Mouse (Mus musculus): Measurements from ENCODE around the gene Serpina1e. TPM values are rescaled to one million over a fixed set of nuclear protein-coding genes. Genes with fewer than 3 reads are reported as not detected.
"Not testable (repeated sequence)": the region's sequence is repeated elsewhere in the genome, so short reads cannot be mapped to it uniquely, and the experiment has no call there.

The Serpina1e gene
- polyA plus RNA-seq, 1 experiment from 2014 or later = not detected

GRCm38 (mm10) chr12:103971080-103971479 lies 12.3 kb upstream of the Serpina1e start:
- no peak for ATAC-seq (replicated peaks; ENCODE audit: low FRiP score)
- 88% methylated on average over 4 of the region's 4 CpGs for WGBS

DNA sequence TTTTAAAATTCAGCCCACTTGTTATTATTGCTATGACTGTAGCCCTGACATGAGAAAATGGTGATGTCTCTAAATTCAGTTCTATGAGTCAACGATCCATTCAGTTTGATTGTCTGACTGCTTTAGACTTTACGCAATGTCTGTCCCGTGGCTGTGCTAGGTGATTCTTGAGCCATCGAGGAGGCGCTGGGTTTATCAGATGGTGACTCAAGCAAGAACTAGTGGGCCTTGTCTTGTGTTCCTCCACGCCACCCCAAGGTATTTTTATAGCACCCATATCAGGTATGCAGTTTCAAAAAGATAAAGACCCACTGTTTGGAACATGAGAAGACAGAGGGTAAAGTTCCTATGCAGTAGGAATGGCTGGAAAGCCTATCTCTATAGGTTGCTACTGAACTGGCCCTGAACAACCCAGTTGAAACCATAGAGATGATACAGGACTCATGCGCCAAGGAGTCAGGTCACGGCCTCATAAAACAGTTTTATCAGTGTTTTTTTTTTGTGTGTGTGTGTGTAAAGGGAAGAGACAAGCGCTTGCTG lies 10.9 kb upstream of the Serpina1e start:
- DNase-seq (ENCODE audit: low spot score) (no peak), ATAC-seq (replicated peaks; ENCODE audit: low FRiP score) (no peak)
- no peak overlapping the region for H3K27ac ChIP-seq (ENCODE audit: low read depth, low read length)
- H3K36me3 ChIP-seq (ENCODE audit: control insufficient read depth, insufficient read depth, low read length) = no peaks in the 10 kb centered on the region
- no peaks in the 10 kb centered on the region for H3K27me3 ChIP-seq (ENCODE audit: control insufficient read depth, insufficient read depth, low read length)
- no peak overlapping the region for H3K9ac ChIP-seq (ENCODE audit: low read length)
- no peak overlapping the region for H3K4me2 ChIP-seq (ENCODE audit: low read depth, low read length, severe bottlenecking)
- WGBS = 92% methylated on average over 9 of the region's 9 CpGs
- H3K4me1 ChIP-seq (replicated peaks; ENCODE audit: control insufficient read depth, insufficient read depth, low read length) = no peaks in the 10 kb centered on the region
- no peak overlapping the region for H3K4me3 ChIP-seq (ENCODE audit: low read depth, low read length)
- H3K9me3 ChIP-seq (ENCODE audit: control insufficient read depth, low read length) = no peaks in the 10 kb centered on the region; the same call in 1 of the 2 replicates

More at GRCm38 (mm10) chr12:103971080-103971479, 12.3 kb upstream of the Serpina1e start:
- Histone ChIP-seq H3K9me3 (ENCODE audit: control insufficient read depth, low read length) (no peaks in the 10 kb centered on the region; the same call in 1 of the 2 replicates), H3K36me3 (ENCODE audit: control insufficient read depth, insufficient read depth, low read length) (no peaks in the 10 kb centered on the region), H3K4me1 (replicated peaks; ENCODE audit: control insufficient read depth, insufficient read depth, low read length) (no peaks in the 10 kb centered on the region), H3K27ac (ENCODE audit: low read depth, low read length) (no peak overlapping the region), H3K27me3 (ENCODE audit: control insufficient read depth, insufficient read depth, low read length) (no peaks in the 10 kb centered on the region), H3K9ac (ENCODE audit: low read length) (no peak overlapping the region), H3K4me3 (ENCODE audit: low read depth, low read length) (no peak overlapping the region), H3K4me2 (ENCODE audit: low read depth, low read length, severe bottlenecking) (no peak overlapping the region)
- no peak for DNase-seq (ENCODE audit: low spot score)

GRCm38 (mm10) chr12:103966761-103967160 lies 8.0 kb upstream of the Serpina1e start:
- no peaks in the 10 kb centered on the region for H3K4me1 ChIP-seq (replicated peaks; ENCODE audit: control insufficient read depth, insufficient read depth, low read length)
- WGBS = 72% methylated on average over 3 of the region's 3 CpGs
- H3K27me3 ChIP-seq (ENCODE audit: control insufficient read depth, insufficient read depth, low read length) = no peaks in the 10 kb centered on the region
- no peak overlapping the region for H3K27ac ChIP-seq (ENCODE audit: low read depth, low read length)
- no peak overlapping the region for H3K4me3 ChIP-seq (ENCODE audit: low read depth, low read length)
- no peaks in the 10 kb centered on the region for H3K36me3 ChIP-seq (ENCODE audit: control insufficient read depth, insufficient read depth, low read length)
- no peaks in the 10 kb centered on the region; the same call in 1 of the 2 replicates for H3K9me3 ChIP-seq (ENCODE audit: control insufficient read depth, low read length)
- no peak for ATAC-seq (replicated peaks; ENCODE audit: low FRiP score)
- no peak overlapping the region for H3K9ac ChIP-seq (ENCODE audit: low read length)
- no peak overlapping the region for H3K4me2 ChIP-seq (ENCODE audit: low read depth, low read length, severe bottlenecking)
- no peak for DNase-seq (ENCODE audit: low spot score)

DNA sequence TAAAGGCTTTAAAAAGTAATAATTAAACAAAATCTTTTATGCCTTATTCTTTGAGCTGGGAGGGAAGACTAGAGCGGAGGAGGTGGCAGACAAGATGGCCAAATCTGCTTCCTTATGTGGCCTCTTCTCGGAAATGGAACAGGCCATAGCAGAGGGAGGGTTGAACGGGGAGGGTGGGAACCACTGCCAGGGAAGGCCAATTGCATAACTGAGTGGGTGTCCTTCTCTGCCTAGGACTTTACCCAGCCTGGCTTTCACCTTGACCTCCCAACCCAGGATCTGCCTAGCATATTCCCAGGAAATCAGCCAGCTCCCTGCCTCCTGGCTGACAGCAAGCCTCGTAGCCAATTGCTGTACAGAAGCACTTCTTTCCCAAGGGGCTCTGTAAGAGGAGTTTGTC lies 4.5 kb upstream of the Serpina1e start:
- H3K4me3 ChIP-seq (ENCODE audit: low read depth, low read length) = no peak overlapping the region
- DNase-seq (ENCODE audit: low spot score) (no peak), ATAC-seq (replicated peaks; ENCODE audit: low FRiP score) (no peak)
- no peaks in the 10 kb centered on the region for H3K4me1 ChIP-seq (replicated peaks; ENCODE audit: control insufficient read depth, insufficient read depth, low read length)
- H3K9ac ChIP-seq (ENCODE audit: low read length) = no peak overlapping the region
- H3K36me3 ChIP-seq (ENCODE audit: control insufficient read depth, insufficient read depth, low read length) = no peaks in the 10 kb centered on the region
- 83% methylated on average over 4 of the region's 4 CpGs for WGBS
- H3K27ac ChIP-seq (ENCODE audit: low read depth, low read length) = no peak overlapping the region
- no peak overlapping the region for H3K4me2 ChIP-seq (ENCODE audit: low read depth, low read length, severe bottlenecking)
- H3K9me3 ChIP-seq (ENCODE audit: control insufficient read depth, low read length) = peaks cover 3% of the 10 kb centered on the region; the same call in 1 of the 2 replicates
- no peaks in the 10 kb centered on the region for H3K27me3 ChIP-seq (ENCODE audit: control insufficient read depth, insufficient read depth, low read length)

DNA sequence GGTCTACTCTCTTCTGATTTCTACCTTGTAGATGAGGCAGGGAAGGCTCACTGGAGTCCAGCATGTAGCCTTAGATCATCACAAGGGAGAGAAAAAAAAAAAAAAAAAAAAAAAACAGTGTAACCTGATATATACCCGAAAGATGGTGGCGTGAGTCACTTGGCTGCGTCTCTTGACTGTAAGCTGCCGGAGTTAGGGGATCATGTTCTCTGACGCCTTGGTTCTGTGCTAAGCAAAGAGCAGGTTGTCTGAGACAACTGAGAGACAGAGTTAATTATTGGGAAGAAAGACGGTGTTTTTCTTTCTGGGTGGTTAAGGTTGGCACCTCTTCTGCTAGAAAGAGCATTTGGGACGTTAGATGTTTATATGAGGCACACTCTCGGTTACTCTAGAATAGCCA lies 4.1 kb upstream of the Serpina1e start:
- Histone ChIP-seq H3K4me3 (ENCODE audit: low read depth, low read length) (no peak overlapping the region), H3K9ac (ENCODE audit: low read length) (no peak overlapping the region), H3K27ac (ENCODE audit: low read depth, low read length) (no peak overlapping the region), H3K36me3 (ENCODE audit: control insufficient read depth, insufficient read depth, low read length) (no peaks in the 10 kb centered on the region), H3K4me1 (replicated peaks; ENCODE audit: control insufficient read depth, insufficient read depth, low read length) (no peaks in the 10 kb centered on the region), H3K4me2 (ENCODE audit: low read depth, low read length, severe bottlenecking) (no peak overlapping the region), H3K27me3 (ENCODE audit: control insufficient read depth, insufficient read depth, low read length) (no peaks in the 10 kb centered on the region), H3K9me3 (ENCODE audit: control insufficient read depth, low read length) (peaks cover 3% of the 10 kb centered on the region; the same call in 1 of the 2 replicates)
- no peak for DNase-seq (ENCODE audit: low spot score)
- ATAC-seq (replicated peaks; ENCODE audit: low FRiP score) = no peak
- 88% methylated on average over 8 of the region's 8 CpGs for WGBS

- Histone ChIP-seq H3K4me1 (replicated peaks; ENCODE audit: control insufficient read depth, insufficient read depth, low read length) (no peaks in the 10 kb centered on the region), H3K27me3 (ENCODE audit: control insufficient read depth, insufficient read depth, low read length) (no peaks in the 10 kb centered on the region), H3K36me3 (ENCODE audit: control insufficient read depth, insufficient read depth, low read length) (no peaks in the 10 kb centered on the region), H3K9me3 (ENCODE audit: control insufficient read depth, low read length) (peaks cover 3% of the 10 kb centered on the region; the same call in 1 of the 2 replicates), H3K4me2 (ENCODE audit: low read depth, low read length, severe bottlenecking) (no peak overlapping the region), H3K9ac (ENCODE audit: low read length) (no peak overlapping the region), H3K4me3 (ENCODE audit: low read depth, low read length) (no peak overlapping the region), H3K27ac (ENCODE audit: low read depth, low read length) (no peak overlapping the region)
- DNase-seq (ENCODE audit: low spot score) (no peak), ATAC-seq (replicated peaks; ENCODE audit: low FRiP score) (no peak)
- 82% methylated on average over 5 of the region's 5 CpGs for WGBS
Observed at GRCm38 (mm10) chr12:103962337-103962736, 3.6 kb upstream of the Serpina1e start.

GRCm38 (mm10) chr12:103961716-103962115 lies 2.9 kb upstream of the Serpina1e start:
- peaks cover 3% of the 10 kb centered on the region; the same call in 1 of the 2 replicates for H3K9me3 ChIP-seq (ENCODE audit: control insufficient read depth, low read length)
- H3K4me3 ChIP-seq (ENCODE audit: low read depth, low read length) = no peak overlapping the region
- no peak overlapping the region for H3K27ac ChIP-seq (ENCODE audit: low read depth, low read length)

GRCm38 (mm10) chr12:103956555-103956954 lies 2.2 kb downstream of the Serpina1e start:
- not testable (repeated sequence) for H3K4me3 ChIP-seq (ENCODE audit: low read depth, low read length); ATAC-seq (replicated peaks; ENCODE audit: low FRiP score); H3K9me3 ChIP-seq (ENCODE audit: control insufficient read depth, low read length); H3K4me1 ChIP-seq (replicated peaks; ENCODE audit: control insufficient read depth, insufficient read depth, low read length); DNase-seq (ENCODE audit: low spot score); H3K9ac ChIP-seq (ENCODE audit: low read length); H3K4me2 ChIP-seq (ENCODE audit: low read depth, low read length, severe bottlenecking); H3K27me3 ChIP-seq (ENCODE audit: control insufficient read depth, insufficient read depth, low read length); H3K27ac ChIP-seq (ENCODE audit: low read depth, low read length); H3K36me3 ChIP-seq (ENCODE audit: control insufficient read depth, insufficient read depth, low read length)
- 91% methylated on average over 2 of the region's 2 CpGs for WGBS

More at GRCm38 (mm10) chr12:103961716-103962115, 2.9 kb upstream of the Serpina1e start:
- Histone ChIP-seq H3K4me2 (ENCODE audit: low read depth, low read length, severe bottlenecking) (no peak overlapping the region), H3K9ac (ENCODE audit: low read length) (no peak overlapping the region), H3K4me1 (replicated peaks; ENCODE audit: control insufficient read depth, insufficient read depth, low read length) (no peaks in the 10 kb centered on the region), H3K27me3 (ENCODE audit: control insufficient read depth, insufficient read depth, low read length) (no peaks in the 10 kb centered on the region), H3K36me3 (ENCODE audit: control insufficient read depth, insufficient read depth, low read length) (no peaks in the 10 kb centered on the region)
- ATAC-seq (replicated peaks; ENCODE audit: low FRiP score) (no peak), DNase-seq (ENCODE audit: low spot score) (no peak)
- 95% methylated on average over 1 of the region's 1 CpGs for WGBS

DNA sequence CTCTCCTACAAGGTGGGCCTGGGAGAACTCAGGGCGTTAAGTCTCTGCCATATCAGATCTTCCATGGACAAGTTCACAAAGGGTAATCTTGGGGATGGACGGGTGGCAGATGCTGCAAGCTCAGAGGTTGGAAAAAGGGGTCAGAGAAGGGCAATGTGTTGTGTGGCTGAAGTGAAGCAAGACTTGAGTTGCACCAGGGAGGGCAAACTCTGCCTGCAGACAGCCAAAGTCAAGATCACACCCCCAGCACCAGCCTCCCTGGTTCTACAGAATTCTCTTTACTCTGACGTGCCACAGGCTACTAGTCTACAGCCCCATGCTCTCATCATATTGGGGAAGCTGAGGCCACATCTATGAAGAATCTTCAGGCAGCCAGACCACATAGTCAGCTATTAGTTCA lies 5.8 kb downstream of the Serpina1e start:
- not testable (repeated sequence) for H3K4me1 ChIP-seq (replicated peaks; ENCODE audit: control insufficient read depth, insufficient read depth, low read length); H3K9ac ChIP-seq (ENCODE audit: low read length); H3K9me3 ChIP-seq (ENCODE audit: control insufficient read depth, low read length); H3K27me3 ChIP-seq (ENCODE audit: control insufficient read depth, insufficient read depth, low read length); H3K4me3 ChIP-seq (ENCODE audit: low read depth, low read length); H3K4me2 ChIP-seq (ENCODE audit: low read depth, low read length, severe bottlenecking); H3K36me3 ChIP-seq (ENCODE audit: control insufficient read depth, insufficient read depth, low read length); DNase-seq (ENCODE audit: low spot score); ATAC-seq (replicated peaks; ENCODE audit: low FRiP score); H3K27ac ChIP-seq (ENCODE audit: low read depth, low read length)
- 69% methylated on average over 3 of the region's 3 CpGs for WGBS
